Mouse (Mus musculus): ENCODE measurements around the gene Frmd4b. TPM values are rescaled to one million over a fixed set of nuclear protein-coding genes. Genes with fewer than 3 reads are reported as not detected.

Gene Frmd4b
- polyA plus RNA-seq, 1 experiment from 2014 or later: 14.0 TPM

DNA sequence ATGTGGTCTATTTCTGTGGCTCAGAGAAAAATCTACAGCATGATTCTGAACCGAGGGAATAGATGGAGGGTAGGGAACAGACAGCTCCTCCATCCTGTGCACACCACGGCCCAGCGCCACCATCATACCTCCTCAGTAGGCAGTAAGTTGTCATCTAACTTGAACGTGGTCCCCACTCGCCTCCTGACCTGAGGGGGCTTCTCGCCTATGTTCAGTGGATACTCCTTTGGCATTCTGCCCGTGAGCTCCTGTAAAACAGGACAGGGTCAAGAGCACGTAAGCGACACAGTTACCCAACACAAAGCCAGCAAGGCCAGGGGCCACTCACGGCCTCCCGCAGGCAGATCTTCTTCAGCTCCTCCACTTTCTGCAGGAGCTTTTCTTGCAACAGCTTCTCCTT, 311.0 kb downstream of the Frmd4b start:
- DNase-seq (ENCODE audit: low spot score) (no peak), ATAC-seq (replicated peaks; ENCODE audit: low FRiP score, low read depth) (no peak)
- WGBS: 86% methylated on average over 11 of the region's 11 CpGs
- no peaks in the 10 kb centered on the region for H3K27me3 ChIP-seq (ENCODE audit: insufficient read depth, low read length)
- no peak overlapping the region for H3K4me2 ChIP-seq (ENCODE audit: low read length)
- H3K27ac ChIP-seq: no peak overlapping the region
- no peak overlapping the region for H3K9ac ChIP-seq (ENCODE audit: low read depth, low read length)
- H3K9me3 ChIP-seq (replicated peaks; ENCODE audit: low read length): no peaks in the 10 kb centered on the region
- H3K36me3 ChIP-seq (ENCODE audit: insufficient read depth, low read length): peaks cover 24% of the 10 kb centered on the region; the same call in 1 of the 2 replicates
- H3K4me3 ChIP-seq (replicated peaks; ENCODE audit: low read depth, low read length): no peak overlapping the region
- H3K4me1 ChIP-seq (replicated peaks; ENCODE audit: insufficient read depth, low read length): no peaks in the 10 kb centered on the region
- TF ChIP-seq CTCF (IDR thresholded peaks at IDR 0.05; ENCODE audit: low read depth): no peak

DNA sequence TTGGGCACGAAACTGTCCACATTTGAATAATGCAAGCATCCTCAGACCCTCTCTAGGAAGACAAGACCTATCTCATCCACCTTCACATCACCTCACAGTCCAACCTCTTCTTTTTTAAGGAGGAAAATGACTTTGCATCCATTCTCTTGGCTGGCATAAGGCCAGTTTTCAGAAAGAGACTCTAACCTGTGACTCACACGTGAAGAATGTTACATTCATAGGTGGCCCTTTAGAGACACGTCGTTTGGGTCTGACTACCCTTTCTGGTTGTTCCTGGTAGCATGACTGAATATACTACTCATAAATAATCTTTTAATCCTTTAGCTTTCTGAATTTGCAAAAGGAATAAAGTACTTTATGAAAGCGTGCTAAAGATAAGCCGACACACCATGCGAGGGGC, 311.9 kb downstream of the Frmd4b start:
- TF ChIP-seq CTCF (IDR thresholded peaks at IDR 0.05; ENCODE audit: low read depth): no peak
- WGBS: 75% methylated on average over 7 of the region's 7 CpGs
- Histone ChIP-seq H3K27ac (no peak overlapping the region), H3K27me3 (ENCODE audit: insufficient read depth, low read length) (no peaks in the 10 kb centered on the region), H3K36me3 (ENCODE audit: insufficient read depth, low read length) (peaks cover 24% of the 10 kb centered on the region; the same call in 1 of the 2 replicates), H3K4me2 (ENCODE audit: low read length) (no peak overlapping the region), H3K9me3 (replicated peaks; ENCODE audit: low read length) (no peaks in the 10 kb centered on the region), H3K9ac (ENCODE audit: low read depth, low read length) (no peak overlapping the region), H3K4me1 (replicated peaks; ENCODE audit: insufficient read depth, low read length) (no peaks in the 10 kb centered on the region), H3K4me3 (replicated peaks; ENCODE audit: low read depth, low read length) (no peak overlapping the region)
- ATAC-seq (replicated peaks; ENCODE audit: low FRiP score, low read depth) (no peak), DNase-seq (ENCODE audit: low spot score) (no peak)

DNA sequence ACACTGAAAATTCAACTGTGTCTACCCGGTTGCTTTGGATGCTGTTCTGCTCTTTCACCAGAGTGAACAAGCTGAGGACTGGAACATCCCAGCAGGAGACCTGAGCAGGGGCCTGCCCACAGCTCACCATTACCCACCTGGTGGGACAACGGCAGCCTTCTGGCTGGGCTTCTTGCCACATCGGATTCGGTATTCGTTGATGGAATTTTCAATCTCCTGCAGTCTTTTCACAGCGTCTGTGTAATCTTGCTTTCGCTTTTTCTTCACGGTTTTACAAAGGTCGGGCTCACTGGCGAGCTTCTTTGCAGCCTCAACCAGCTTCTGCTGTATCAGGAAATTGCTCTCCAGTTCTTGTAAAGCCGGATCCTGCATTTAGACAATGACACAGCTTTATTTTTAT, 312.3 kb downstream of the Frmd4b start:
- ATAC-seq (replicated peaks; ENCODE audit: low FRiP score, low read depth): no peak
- no peak for DNase-seq (ENCODE audit: low spot score)

DNA sequence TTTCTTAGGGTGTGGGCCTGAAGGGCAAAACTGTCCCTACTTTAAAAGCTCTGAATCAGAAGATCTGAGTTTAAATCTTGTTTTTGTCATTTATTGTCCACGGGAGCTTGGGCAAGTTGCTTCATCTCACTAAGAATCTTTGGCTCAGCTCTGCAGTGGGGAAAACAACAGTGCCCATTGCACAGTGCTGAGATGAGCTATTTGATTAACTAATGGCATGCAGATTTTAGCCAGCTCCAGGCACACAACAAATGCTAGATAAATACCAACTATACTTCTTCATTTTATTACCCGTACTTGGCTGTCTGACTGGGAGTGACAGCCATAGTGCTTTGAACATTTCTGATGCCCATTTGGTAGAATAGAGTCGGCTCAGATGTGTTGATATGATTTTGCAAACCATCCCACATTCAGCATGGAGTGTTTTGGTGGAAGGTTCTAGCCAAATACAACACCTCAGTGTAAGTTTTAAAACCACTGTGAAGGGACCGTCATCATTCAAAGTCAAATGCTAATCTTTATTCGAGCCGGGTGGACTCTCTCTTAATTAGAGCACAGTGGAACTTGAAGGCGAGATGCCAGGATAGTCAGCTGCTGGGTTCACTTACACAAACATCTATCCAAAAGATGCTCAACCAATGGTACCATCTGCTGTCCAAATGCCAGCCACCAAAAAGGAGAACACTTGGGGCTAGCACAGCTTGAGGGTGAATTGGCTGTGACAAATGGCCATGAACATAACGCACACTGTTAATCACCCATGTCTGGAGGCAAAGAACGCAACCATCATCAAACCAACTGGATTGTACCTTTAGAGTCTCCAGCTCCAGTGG, 313.8 kb downstream of the Frmd4b start:
- WGBS: 77% methylated on average over 9 of the region's 9 CpGs
- H3K27me3 ChIP-seq (ENCODE audit: insufficient read depth, low read length): no peaks in the 10 kb centered on the region
- ATAC-seq (replicated peaks; ENCODE audit: low FRiP score, low read depth) (no peak), DNase-seq (ENCODE audit: low spot score) (no peak)
- no peaks in the 10 kb centered on the region for H3K4me1 ChIP-seq (replicated peaks; ENCODE audit: insufficient read depth, low read length)
- no peak overlapping the region for H3K4me2 ChIP-seq (ENCODE audit: low read length)
- no peak overlapping the region for H3K4me3 ChIP-seq (replicated peaks; ENCODE audit: low read depth, low read length)
- no peak overlapping the region for H3K9ac ChIP-seq (ENCODE audit: low read depth, low read length)
- no peak overlapping the region for H3K27ac ChIP-seq
- peaks cover 24% of the 10 kb centered on the region for H3K36me3 ChIP-seq (ENCODE audit: insufficient read depth, low read length)
- no peaks in the 10 kb centered on the region for H3K9me3 ChIP-seq (replicated peaks; ENCODE audit: low read length)
- TF ChIP-seq CTCF (IDR thresholded peaks at IDR 0.05; ENCODE audit: low read depth): no peak

More for the DNA sequence above, 312.3 kb downstream of the Frmd4b start:
- no peak overlapping the region for H3K27ac ChIP-seq
- TF ChIP-seq CTCF (IDR thresholded peaks at IDR 0.05; ENCODE audit: low read depth): no peak
- no peaks in the 10 kb centered on the region for H3K4me1 ChIP-seq (replicated peaks; ENCODE audit: insufficient read depth, low read length)
- no peak overlapping the region for H3K9ac ChIP-seq (ENCODE audit: low read depth, low read length)
- no peaks in the 10 kb centered on the region for H3K27me3 ChIP-seq (ENCODE audit: insufficient read depth, low read length)
- WGBS: 81% methylated on average over 11 of the region's 11 CpGs
- H3K4me3 ChIP-seq (replicated peaks; ENCODE audit: low read depth, low read length): no peak overlapping the region
- H3K9me3 ChIP-seq (replicated peaks; ENCODE audit: low read length): no peaks in the 10 kb centered on the region
- H3K36me3 ChIP-seq (ENCODE audit: insufficient read depth, low read length): peaks cover 24% of the 10 kb centered on the region
- H3K4me2 ChIP-seq (ENCODE audit: low read length): no peak overlapping the region

DNA sequence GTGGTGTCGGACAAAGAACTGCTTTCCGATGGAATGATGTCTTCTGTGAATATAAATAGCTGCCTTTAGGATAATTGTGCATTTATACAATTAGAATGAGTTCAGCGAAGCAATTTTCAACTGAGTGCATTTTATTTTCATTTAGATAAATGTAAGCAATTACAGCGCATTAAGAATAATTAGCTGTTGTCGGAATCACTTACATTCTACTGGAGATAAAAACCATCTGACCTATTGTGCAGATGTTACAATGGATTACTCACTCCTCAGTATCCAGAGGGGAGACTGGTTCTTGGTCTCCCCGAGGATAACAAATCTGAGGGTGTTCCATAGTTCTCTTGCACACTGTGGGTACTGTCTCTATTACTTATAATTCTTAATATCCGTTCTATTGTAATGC, 315.0 kb downstream of the Frmd4b start:
- H3K4me2 ChIP-seq (ENCODE audit: low read length): no peak overlapping the region
- no peak overlapping the region for H3K27ac ChIP-seq
- H3K4me3 ChIP-seq (replicated peaks; ENCODE audit: low read depth, low read length): no peak overlapping the region
- no peak for TF ChIP-seq CTCF (IDR thresholded peaks at IDR 0.05; ENCODE audit: low read depth)
- DNase-seq (ENCODE audit: low spot score): no peak
- no peaks in the 10 kb centered on the region for H3K4me1 ChIP-seq (replicated peaks; ENCODE audit: insufficient read depth, low read length)
- peaks cover 23% of the 10 kb centered on the region for H3K36me3 ChIP-seq (ENCODE audit: insufficient read depth, low read length)
- 90% methylated on average over 7 of the region's 7 CpGs for WGBS
- no peak overlapping the region for H3K9ac ChIP-seq (ENCODE audit: low read depth, low read length)
- no peaks in the 10 kb centered on the region for H3K9me3 ChIP-seq (replicated peaks; ENCODE audit: low read length)
- no peaks in the 10 kb centered on the region for H3K27me3 ChIP-seq (ENCODE audit: insufficient read depth, low read length)
- ATAC-seq (replicated peaks; ENCODE audit: low FRiP score, low read depth): no peak

DNA sequence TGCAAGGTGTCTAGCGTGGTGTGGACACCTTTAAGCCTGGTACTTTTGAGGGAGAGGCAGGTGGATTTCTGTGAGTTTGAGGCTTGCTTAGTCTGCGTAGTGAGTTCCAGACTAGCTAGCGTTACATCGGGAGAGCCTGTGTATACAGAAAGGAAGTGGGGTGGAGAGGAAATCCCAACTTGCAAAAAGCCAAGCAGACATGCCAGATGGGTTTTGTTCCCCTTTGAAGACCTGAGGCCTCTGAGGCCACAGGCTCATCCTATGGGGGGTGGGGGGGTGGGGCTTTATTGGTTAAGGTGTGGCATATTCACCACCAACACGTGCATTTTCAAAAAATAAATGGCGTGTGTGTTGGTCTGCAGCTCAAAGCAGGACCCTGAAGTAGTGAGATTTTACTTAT, 316.7 kb downstream of the Frmd4b start:
- DNase-seq (ENCODE audit: low spot score) (no peak), ATAC-seq (replicated peaks; ENCODE audit: low FRiP score, low read depth) (no peak)
- Histone ChIP-seq H3K9ac (ENCODE audit: low read depth, low read length) (no peak overlapping the region), H3K9me3 (replicated peaks; ENCODE audit: low read length) (no peaks in the 10 kb centered on the region), H3K4me3 (replicated peaks; ENCODE audit: low read depth, low read length) (no peak overlapping the region), H3K4me1 (replicated peaks; ENCODE audit: insufficient read depth, low read length) (no peaks in the 10 kb centered on the region), H3K27me3 (ENCODE audit: insufficient read depth, low read length) (no peaks in the 10 kb centered on the region), H3K27ac (no peak overlapping the region), H3K36me3 (ENCODE audit: insufficient read depth, low read length) (peaks cover 25% of the 10 kb centered on the region), H3K4me2 (ENCODE audit: low read length) (no peak overlapping the region)
- WGBS: 84% methylated on average over 6 of the region's 6 CpGs
- no peak for TF ChIP-seq CTCF (IDR thresholded peaks at IDR 0.05; ENCODE audit: low read depth)
